Mouse (Mus musculus) bone marrow, adult 2 months (tissue): ENCODE measurements around the gene Slc25a5. TPM values are rescaled to one million over a fixed set of nuclear protein-coding genes. Genes with fewer than 3 reads are reported as not detected.

Experiments used
- H3K27ac ChIP-seq: fragments of 200-500 bp; 2 replicates; pipeline ENCODE4 v1.5.1; 2012; ENCODE audit warnings: low read depth, mild to moderate bottlenecking, control low read depth, inconsistent platforms, low read length; ENCODE audit not compliant: control insufficient read depth, poor library complexity, insufficient read depth
- H3K4me1 ChIP-seq: fragments of 200-500 bp; 2 replicates; pipeline ENCODE4 v1.6.1; 2011; ENCODE audit warnings: low read length; ENCODE audit not compliant: control insufficient read depth, insufficient read depth
- H3K4me3 ChIP-seq: fragments of 200-500 bp; replicated peaks from 2 replicates; pipeline ENCODE3; 2011; ENCODE audit warnings: mild to moderate bottlenecking, low read depth, low read length, control low read depth; ENCODE audit not compliant: control insufficient read depth
- CTCF ChIP-seq: fragments of 200-500 bp; IDR thresholded peaks from 2 replicates; pipeline ENCODE4 v1.5.1; 2011; ENCODE audit warnings: low read length, control low read depth; ENCODE audit not compliant: control insufficient read depth, insufficient read depth
- POLR2A ChIP-seq: fragments of 200-500 bp; IDR thresholded peaks from 2 replicates; pipeline ENCODE4 v1.6.1; 2011; ENCODE audit warnings: low read depth, mild to moderate bottlenecking, control low read depth, low read length, borderline replicate concordance; ENCODE audit not compliant: control insufficient read depth
- WGBS: fragments of 180-500 bp; shearing (Covaris S2); methylation state at CpG from one replicate; pipeline ENCODE4 v1.1.7; 2018; 5-methylcytosine and 5-hydroxymethylcytosine counted together
- polyA plus RNA-seq: library from polyadenylated mRNA; stranded (reverse); fragments of >200 nt; gene quantifications from 2 replicates; pipeline ENCODE4 v1.2.4, GENCODE M21; 2011; ENCODE audit warnings: low replicate concordance; ENCODE audit not compliant: missing spikeins, insufficient read depth, insufficient read length

Slc25a5 gene
- polyA plus RNA-seq, 1 experiment: 183 TPM

DNA sequence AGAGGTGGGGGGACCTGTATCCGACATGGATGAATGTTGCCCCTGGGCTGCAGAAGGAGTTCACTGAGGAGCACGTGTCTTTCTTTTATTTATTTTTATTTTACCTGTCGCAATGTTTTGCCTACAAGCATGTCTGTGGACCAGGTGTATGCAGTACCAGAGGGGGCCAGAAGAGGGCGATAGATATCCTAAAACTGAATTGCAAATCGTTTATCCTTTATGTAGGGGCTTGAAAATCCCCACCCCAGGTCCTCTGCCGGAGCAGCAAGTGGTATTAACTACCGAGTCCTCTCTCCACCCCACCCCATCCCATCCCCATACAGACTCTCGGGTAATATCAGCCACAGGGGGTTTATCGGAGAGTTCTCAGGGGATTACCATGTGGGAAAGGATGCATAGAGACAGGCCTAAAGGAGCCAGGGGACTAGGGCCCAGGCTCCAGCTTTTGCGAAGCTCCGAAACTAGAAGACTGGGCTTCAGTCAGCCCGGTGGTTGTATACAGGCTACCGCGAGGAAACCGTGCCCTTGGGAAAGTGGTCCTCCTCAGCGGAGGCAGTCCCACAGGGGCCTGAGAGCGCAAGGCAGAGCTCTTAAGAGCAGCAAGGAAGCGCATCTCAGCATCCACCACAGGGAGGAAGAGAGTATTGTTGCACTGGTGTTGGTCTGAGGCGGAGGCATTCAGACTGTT lies 38.1 kb downstream of the Slc25a5 start:
- Histone ChIP-seq H3K27ac (no peak overlapping the region), H3K4me3 (no peak overlapping the region), H3K4me1 (no peaks in the 10 kb centered on the region)
- WGBS: 35% methylated on average over 19 of the region's 19 CpGs
- TF ChIP-seq CTCF (peak; percentile 41), POLR2A (no peak)

DNA sequence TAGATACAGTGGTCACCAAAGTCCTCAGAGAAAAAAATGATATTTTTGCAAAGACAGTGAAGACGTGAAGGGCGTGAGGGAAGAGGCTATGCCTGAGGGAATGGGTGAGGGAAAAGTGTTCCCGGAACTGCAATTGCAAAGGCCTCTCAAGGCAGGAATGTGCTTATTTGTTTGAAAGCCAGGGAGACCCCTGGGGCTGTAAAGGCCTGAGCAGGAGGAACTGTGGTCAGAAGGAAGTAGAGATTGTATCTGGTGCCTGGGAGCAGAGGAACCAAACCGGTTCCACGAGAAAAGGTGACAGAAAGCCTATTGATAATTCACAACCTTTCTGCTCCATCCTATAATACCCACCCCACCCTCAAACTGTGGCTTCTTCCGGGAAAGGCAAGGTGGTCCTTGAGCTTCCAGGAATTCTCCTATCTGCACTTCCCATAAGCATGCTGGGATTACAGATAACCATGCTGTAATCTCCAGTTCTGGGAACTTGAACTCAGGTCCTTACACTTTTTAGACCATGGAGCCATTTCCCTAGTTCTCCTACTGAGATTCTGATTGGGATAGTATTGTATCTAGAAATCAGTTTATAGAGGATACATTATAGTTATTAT lies 41.7 kb downstream of the Slc25a5 start:
- Histone ChIP-seq H3K4me3 (no peak overlapping the region), H3K27ac (no peak overlapping the region), H3K4me1 (peaks cover 1% of the 10 kb centered on the region; the same call in 1 of the 2 replicates)
- TF ChIP-seq CTCF (no peak), POLR2A (no peak)
- WGBS: 57% methylated on average over 6 of the region's 6 CpGs

DNA sequence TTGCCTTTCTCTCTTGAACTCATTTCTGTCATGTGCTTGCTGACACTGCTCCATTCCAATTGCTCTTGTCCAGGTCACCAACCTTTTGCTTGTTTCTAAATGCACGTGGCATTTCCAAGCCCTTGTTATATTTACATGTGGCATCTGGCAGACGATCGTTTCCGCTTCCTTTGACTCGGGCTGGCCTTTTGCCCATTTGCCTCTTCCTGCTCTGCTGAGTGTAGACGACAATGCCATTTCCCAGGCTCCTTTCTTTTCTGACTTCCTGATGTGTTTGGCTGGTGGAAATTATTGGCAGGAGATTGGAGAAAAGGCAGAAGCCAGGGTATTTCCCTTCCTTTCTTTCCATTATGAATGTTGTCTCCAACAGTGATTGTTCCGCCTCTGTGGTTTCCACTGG lies 43.9 kb downstream of the Slc25a5 start:
- WGBS: 37% methylated on average over 7 of the region's 7 CpGs
- Histone ChIP-seq H3K27ac (no peak overlapping the region), H3K4me1 (peaks cover 1% of the 10 kb centered on the region; the same call in 1 of the 2 replicates), H3K4me3 (no peak overlapping the region)
- TF ChIP-seq POLR2A (no peak), CTCF (no peak)

DNA sequence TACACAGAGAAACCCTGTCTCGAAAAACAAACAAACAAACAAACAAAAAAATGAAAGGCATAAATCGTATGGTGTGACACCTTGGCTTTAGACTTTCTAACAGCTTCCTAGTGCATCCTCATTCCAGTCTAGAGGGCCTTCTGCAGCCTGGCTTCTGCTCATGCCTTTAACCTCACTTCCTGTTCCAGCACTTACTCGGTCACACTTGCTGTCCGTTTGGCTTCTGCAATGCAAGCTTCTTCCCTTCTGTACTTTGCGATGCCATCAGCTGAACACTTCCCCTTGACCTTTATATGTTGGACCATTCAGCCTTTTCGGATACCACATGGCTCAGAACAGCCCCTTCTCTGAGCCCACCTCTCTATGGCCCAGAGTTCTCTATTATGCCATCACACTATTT lies 46.2 kb downstream of the Slc25a5 start:
- no peak overlapping the region for H3K27ac ChIP-seq

DNA sequence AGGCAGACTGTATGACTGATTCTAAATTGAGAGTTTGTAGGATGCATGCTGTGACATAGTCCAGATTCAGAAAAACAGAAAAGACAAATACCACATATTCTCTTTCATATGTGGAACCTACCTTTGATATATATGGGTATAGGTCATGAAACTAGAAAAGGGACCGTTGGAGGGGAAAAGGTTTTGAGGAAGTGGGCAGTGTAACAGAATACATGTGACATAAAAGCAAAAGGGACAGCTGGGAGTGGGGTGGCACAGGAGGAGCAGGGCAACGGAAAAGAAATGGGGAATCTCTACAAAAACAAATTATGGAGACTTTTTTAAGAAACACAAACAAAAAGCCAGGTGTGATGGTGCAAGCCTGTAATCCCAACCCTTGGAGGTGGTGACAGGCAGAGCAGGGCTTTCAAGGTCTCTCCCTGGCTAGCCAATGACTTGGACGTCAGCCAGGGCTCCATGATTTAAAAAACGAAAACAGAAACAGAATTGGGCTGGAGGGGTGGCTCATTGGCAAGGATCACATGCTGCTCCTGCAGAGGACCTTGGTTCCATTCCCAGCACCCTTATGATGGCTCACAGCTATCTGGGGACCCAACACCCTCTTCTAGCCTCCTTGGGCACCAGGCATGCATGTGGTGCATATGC lies 48.0 kb downstream of the Slc25a5 start:
- TF ChIP-seq POLR2A: no peak
- no peak for TF ChIP-seq CTCF
- H3K4me1 ChIP-seq: peaks cover 1% of the 10 kb centered on the region; the same call in 1 of the 2 replicates
- 15% methylated on average over 4 of the region's 4 CpGs for WGBS
- H3K27ac ChIP-seq: peak overlapping the region; percentile 78
- no peak overlapping the region for H3K4me3 ChIP-seq

More for the DNA sequence above, 46.2 kb downstream of the Slc25a5 start:
- no peak for TF ChIP-seq POLR2A
- TF ChIP-seq CTCF: no peak
- no peak overlapping the region for H3K4me3 ChIP-seq
- 37% methylated on average over 6 of the region's 6 CpGs for WGBS
- peaks cover 1% of the 10 kb centered on the region; the same call in 1 of the 2 replicates for H3K4me1 ChIP-seq

DNA sequence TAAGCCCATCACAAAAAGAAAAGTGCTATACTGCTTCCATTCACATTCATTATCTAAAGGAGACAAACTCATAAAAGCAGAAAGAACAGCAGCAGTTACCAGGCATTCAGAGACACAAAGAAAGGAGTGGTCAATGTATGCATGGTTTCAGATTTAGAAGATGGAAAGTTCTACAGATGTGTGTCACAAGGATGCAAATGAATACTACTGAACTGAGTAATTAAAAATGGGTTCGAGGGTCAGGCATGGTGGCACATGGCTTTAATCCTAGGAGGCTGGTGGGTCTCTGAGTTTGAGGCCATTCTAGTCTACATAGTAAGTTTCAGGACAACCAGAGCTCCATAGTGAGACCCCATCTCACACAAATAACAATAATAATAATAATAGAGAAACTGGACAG lies 51.7 kb downstream of the Slc25a5 start:
- Histone ChIP-seq H3K27ac (no peak overlapping the region), H3K4me1 (no peaks in the 10 kb centered on the region; the same call in 1 of the 2 replicates), H3K4me3 (no peak overlapping the region)
- TF ChIP-seq POLR2A: no peak
- 76% methylated on average over 1 of the region's 1 CpGs for WGBS

Other genes with a start within 250 kb of the Slc25a5 start
- gene Pgrmc1, start 197.4 kb upstream of the Slc25a5 start, polyA plus RNA-seq: 9.1 and 20.4 TPM in 2 replicates
- gene Akap17b, start 150.3 kb upstream of the Slc25a5 start, polyA plus RNA-seq: 1.5 and 1.6 TPM in 2 replicates
- gene Slc25a43, start 52.0 kb upstream of the Slc25a5 start, polyA plus RNA-seq: not detected in 2 replicates
- gene Ube2a, start 78.2 kb downstream of the Slc25a5 start, polyA plus RNA-seq: 19.7 and 50.9 TPM in 2 replicates
- 10.4 and 11.4 TPM in 2 replicates for gene C330007P06Rik, start 78.5 kb downstream of the Slc25a5 start, polyA plus RNA-seq
- 1.7 and 3.4 TPM in 2 replicates for gene Nkrf, start 107.2 kb downstream of the Slc25a5 start, polyA plus RNA-seq
- 12.6 and 17.5 TPM in 2 replicates for gene Sept6, start 196.1 kb downstream of the Slc25a5 start, polyA plus RNA-seq